Mouse (Mus musculus) lung, postnatal 10 days (tissue): Measurements from ENCODE around the gene Lyve1.
A peak's percentile ranks its signal among the peaks of the same experiment; 100 is the strongest.

Experiments used
- DNase-seq: peaks from one replicate; pipeline ENCODE4 v3.0.0; 2021

The Lyve1 gene

DNA sequence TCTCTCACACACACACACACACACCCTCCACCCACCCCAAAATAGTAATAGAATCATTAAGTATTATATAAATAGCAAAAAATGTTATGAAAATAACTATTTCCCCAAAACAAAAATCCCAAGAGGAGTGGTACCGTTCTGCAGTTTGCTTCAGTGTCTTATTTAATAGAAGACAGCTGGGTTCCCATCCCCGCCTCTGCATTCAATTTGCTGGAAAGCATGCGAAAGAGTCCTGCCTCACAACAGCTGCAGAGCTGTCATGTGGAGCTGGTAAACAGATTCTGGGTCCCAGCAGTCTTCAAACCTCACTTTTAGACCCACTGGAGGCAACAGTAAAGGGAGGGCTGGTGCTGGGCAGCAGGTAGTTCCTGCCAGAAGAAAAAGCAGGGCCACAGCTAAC lies 54.1 kb downstream of the Lyve1 start:
- peak; percentile 42 for DNase-seq

DNA sequence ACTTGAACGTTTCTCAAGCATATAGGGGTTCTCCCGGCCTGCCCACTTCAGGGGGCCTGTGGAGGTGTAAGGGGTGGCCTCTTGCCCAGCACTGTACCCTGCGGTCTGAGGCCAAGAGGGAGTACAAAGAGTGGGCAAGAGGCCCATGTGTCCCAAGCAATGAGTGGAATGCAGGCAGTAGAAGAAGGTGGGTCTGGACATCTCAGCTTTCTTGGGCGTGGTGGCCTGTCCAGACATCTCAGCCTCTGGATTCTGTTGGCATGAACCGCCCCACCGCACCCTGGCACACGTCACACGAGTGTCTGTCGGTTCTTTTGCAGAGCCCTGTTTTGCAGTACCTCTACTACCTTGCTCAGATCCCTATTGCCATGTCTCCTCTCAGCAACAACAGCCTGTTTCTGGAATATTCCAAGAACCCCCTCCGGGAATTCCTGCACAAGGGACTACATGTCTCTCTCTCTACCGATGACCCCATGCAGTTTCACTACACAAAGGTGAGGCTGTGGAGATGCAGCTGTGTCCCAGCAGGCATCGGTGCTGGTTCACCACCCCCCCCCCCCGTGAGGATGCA lies 55.5 kb downstream of the Lyve1 start:
- DNase-seq = peak; percentile 38

DNA sequence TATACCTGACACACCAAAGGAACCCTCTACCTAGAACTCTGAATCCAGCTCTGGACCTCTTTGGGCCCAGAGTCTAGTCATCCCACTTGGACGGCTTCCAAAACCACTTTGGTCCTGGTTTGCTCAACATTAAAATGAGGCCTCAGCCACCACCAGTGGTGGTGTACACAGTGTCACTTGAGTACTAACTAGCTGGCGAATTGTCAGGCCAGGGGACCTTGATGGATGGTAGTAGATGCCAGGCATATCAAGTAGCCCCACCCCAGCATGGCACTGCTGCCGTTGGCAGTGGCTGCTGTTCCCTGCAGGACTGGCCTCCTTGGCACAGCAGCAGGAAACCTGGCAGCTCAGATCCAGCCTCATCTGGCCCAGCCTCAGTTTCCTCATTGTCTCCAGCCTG lies 58.8 kb downstream of the Lyve1 start:
- DNase-seq = peak; percentile 59

DNA sequence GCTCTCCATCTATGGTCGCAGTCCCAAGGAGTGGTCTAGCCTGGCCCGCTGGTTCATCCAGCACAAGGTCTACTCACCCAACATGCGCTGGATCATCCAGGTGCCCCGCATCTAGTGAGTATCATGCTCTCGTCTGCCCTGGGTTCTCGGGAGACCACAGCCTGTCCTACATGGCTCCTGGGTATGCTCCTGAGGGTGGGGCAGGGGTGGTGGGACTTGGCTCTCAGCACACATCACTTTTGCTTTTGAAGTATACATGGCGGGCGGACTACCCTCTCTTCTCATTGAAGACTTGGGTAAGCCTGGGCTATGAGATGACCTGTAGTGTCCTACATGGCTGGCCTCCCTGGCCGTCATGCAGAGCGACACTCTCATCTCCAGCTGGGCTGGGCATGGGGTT lies 59.9 kb downstream of the Lyve1 start:
- DNase-seq = no peak

DNA sequence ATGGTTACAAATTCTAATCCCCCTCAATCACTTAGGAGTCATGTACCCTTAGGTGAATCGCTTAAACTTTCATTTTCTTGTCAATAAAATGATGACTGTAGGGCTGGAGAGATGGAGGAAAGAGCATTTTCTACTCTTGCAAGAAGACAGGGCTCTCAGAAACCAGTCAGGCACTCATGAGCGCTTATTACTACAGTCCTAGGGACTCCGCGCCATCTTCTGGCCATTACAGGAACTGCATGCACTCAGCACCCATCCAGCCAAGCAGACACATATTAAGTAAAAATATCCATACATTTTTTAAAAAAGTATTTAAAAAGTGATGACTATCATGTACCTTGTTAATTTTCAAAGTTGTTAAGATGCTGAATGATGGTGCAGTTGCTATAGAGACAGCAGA lies 62.0 kb downstream of the Lyve1 start:
- peak; percentile 88 for DNase-seq
